30 mouse cellular contexts compared by ENCODE assay signal in genomic region chr2:147086441-147086840, GRCm38 (mm10). TPM values are rescaled to one million over a fixed set of nuclear protein-coding genes. Genes with fewer than 3 reads are reported as not detected.
DNase-seq lines count a peak whose midpoint lies in the region; ATAC-seq and TF ChIP-seq lines count a peak whose summit lies in the region.
"Had no signal": no experiment of that assay in that cellular context is flagged by ENCODE, and none has a peak within 500 bp of the region (broad histone marks: within the 10 kb centered on the region; RNA-seq: fewer than 3 reads in every experiment).

No protein-coding gene starts in this region.

- no peak for TF ChIP-seq POLR2A in brain, embryonic 14.5 days (IDR thresholded peaks at IDR 0.05; ENCODE audit: borderline replicate concordance, extremely low read depth, insufficient read depth, insufficient read length, poor library complexity, severe bottlenecking)

- TF ChIP-seq CTCF in brain, embryonic 14.5 days (IDR thresholded peaks at IDR 0.05; ENCODE audit: borderline replicate concordance, extremely low read depth, insufficient read depth, insufficient read length): no peak

- H3K9ac ChIP-seq in midbrain, embryonic 16.5 days (ENCODE audit: low read depth, low read length): no peak overlapping the region
- H3K9ac ChIP-seq in midbrain, embryonic 14.5 days (replicated peaks; ENCODE audit: low read length): no peak overlapping the region
- H3K9ac ChIP-seq in midbrain, embryonic 13.5 days (replicated peaks): no peak overlapping the region
- H3K9ac ChIP-seq: embryonic facial prominence, embryonic 13.5 days; embryonic facial prominence, embryonic 15.5 days; forebrain, embryonic 12.5 days had no signal

- DNase-seq in midbrain, embryonic 10.5 days (ENCODE audit: low spot score): no peak
- DNase-seq in midbrain, embryonic 14.5 days: peak; percentile 39
- peak; percentile 11 for DNase-seq in Muller cell, postnatal 12 days (ENCODE audit: inconsistent ontology term)
- DNase-seq in brain, embryonic 14.5 days (ENCODE audit: low read depth): peak; percentile 29
- DNase-seq in thymus, postnatal 14 days: no peak
- DNase-seq in layer of hippocampus, adult 8-10 months (ENCODE audit: low spot score in 2 of 2): no peak
- DNase-seq: adrenal gland, adult 8-10 months; adrenal gland, postnatal 14 days; adrenal gland, postnatal 36 days; cerebellum, adult 11 months; cerebellum, adult 18-20 months; cerebellum, adult 8-10 months; cerebellum, adult 9-11 months; cerebellum, postnatal 14 days; cerebellum, postnatal 36 days had no signal

- no peaks in the 10 kb centered on the region for H3K9me3 ChIP-seq in midbrain, embryonic 10.5 days (replicated peaks)
- H3K9me3 ChIP-seq in midbrain, embryonic 16.5 days (replicated peaks; ENCODE audit: control insufficient read depth, low read length, poor library complexity, severe bottlenecking): no peaks in the 10 kb centered on the region
- no peaks in the 10 kb centered on the region for H3K9me3 ChIP-seq in midbrain, embryonic 14.5 days (ENCODE audit: control insufficient read depth, low read length)
- H3K9me3 ChIP-seq in midbrain, embryonic 13.5 days: no peaks in the 10 kb centered on the region
- H3K9me3 ChIP-seq: embryonic facial prominence, embryonic 13.5 days; embryonic facial prominence, embryonic 15.5 days; forebrain, embryonic 10.5 days; forebrain, embryonic 12.5 days had no signal

- H3K27ac ChIP-seq in midbrain, embryonic 10.5 days (replicated peaks): no peak overlapping the region
- H3K27ac ChIP-seq in midbrain, embryonic 16.5 days (ENCODE audit: low read length): no peak overlapping the region
- no peak overlapping the region for H3K27ac ChIP-seq in midbrain, embryonic 14.5 days (replicated peaks; ENCODE audit: low read depth, low read length)
- no peak overlapping the region for H3K27ac ChIP-seq in midbrain, embryonic 13.5 days
- H3K27ac ChIP-seq: embryonic facial prominence, embryonic 13.5 days; embryonic facial prominence, embryonic 15.5 days; forebrain, embryonic 10.5 days; forebrain, embryonic 12.5 days had no signal

- 20% methylated on average over 5 of the region's 5 CpGs for WGBS in midbrain, embryonic 10.5 days
- 16% methylated on average over 5 of the region's 5 CpGs for WGBS in midbrain, embryonic 16.5 days
- 12% methylated on average over 5 of the region's 5 CpGs for WGBS in midbrain, embryonic 14.5 days
- WGBS in midbrain, embryonic 13.5 days: 11% methylated on average over 5 of the region's 5 CpGs

- H3K4me2 ChIP-seq in midbrain, embryonic 16.5 days (ENCODE audit: low read length): no peak overlapping the region
- no peak overlapping the region for H3K4me2 ChIP-seq in midbrain, embryonic 14.5 days (ENCODE audit: low read length)
- H3K4me2 ChIP-seq in midbrain, embryonic 13.5 days (replicated peaks): no peak overlapping the region
- H3K4me2 ChIP-seq: embryonic facial prominence, embryonic 13.5 days; embryonic facial prominence, embryonic 15.5 days; forebrain, embryonic 12.5 days had no signal

- peak overlapping the region; percentile 51; the same call in 1 of the 2 replicates for H3K4me3 ChIP-seq in midbrain, embryonic 10.5 days
- no peak overlapping the region for H3K4me3 ChIP-seq in midbrain, embryonic 16.5 days (ENCODE audit: low read depth, low read length)
- H3K4me3 ChIP-seq in midbrain, embryonic 14.5 days (replicated peaks; ENCODE audit: low read depth, low read length): no peak overlapping the region
- no peak overlapping the region for H3K4me3 ChIP-seq in midbrain, embryonic 13.5 days (replicated peaks)
- H3K4me3 ChIP-seq: embryonic facial prominence, embryonic 13.5 days; embryonic facial prominence, embryonic 15.5 days; erythroblast, embryonic 14.5 days; forebrain, embryonic 10.5 days; forebrain, embryonic 12.5 days had no signal

- H3K4me1 ChIP-seq in midbrain, embryonic 10.5 days: peaks cover 20% of the 10 kb centered on the region
- H3K4me1 ChIP-seq in midbrain, embryonic 16.5 days (ENCODE audit: control insufficient read depth, insufficient read depth, low read length): peaks cover 5% of the 10 kb centered on the region; the same call in 1 of the 2 replicates
- no peaks in the 10 kb centered on the region for H3K4me1 ChIP-seq in midbrain, embryonic 14.5 days (ENCODE audit: control insufficient read depth, insufficient read depth, low read length)
- H3K4me1 ChIP-seq in midbrain, embryonic 13.5 days (replicated peaks): peaks cover 16% of the 10 kb centered on the region

- no peaks in the 10 kb centered on the region for H3K36me3 ChIP-seq in midbrain, embryonic 10.5 days
- H3K36me3 ChIP-seq in midbrain, embryonic 16.5 days (ENCODE audit: control insufficient read depth, insufficient read depth, low read length): no peaks in the 10 kb centered on the region
- H3K36me3 ChIP-seq in midbrain, embryonic 14.5 days (ENCODE audit: control insufficient read depth, insufficient read depth, low read length): no peaks in the 10 kb centered on the region
- H3K36me3 ChIP-seq in midbrain, embryonic 13.5 days: no peaks in the 10 kb centered on the region
- H3K36me3 ChIP-seq: embryonic facial prominence, embryonic 13.5 days; embryonic facial prominence, embryonic 15.5 days; forebrain, embryonic 10.5 days; forebrain, embryonic 12.5 days had no signal

- no peak for ATAC-seq in midbrain, embryonic 16.5 days
- no peak for ATAC-seq in midbrain, embryonic 14.5 days (ENCODE audit: low FRiP score, low TSS enrichment)
- no peak for ATAC-seq in midbrain, embryonic 13.5 days
- ATAC-seq: activated CD4-positive, CD25-positive, alpha-beta regulatory T cell, adult 4 months; forebrain, embryonic 14.5 days; forebrain, embryonic 16.5 days; Patski had no signal

- H3K27me3 ChIP-seq in midbrain, embryonic 10.5 days (ENCODE audit: low read depth, poor library complexity, severe bottlenecking): peaks cover 92% of the 10 kb centered on the region
- H3K27me3 ChIP-seq in midbrain, embryonic 16.5 days (ENCODE audit: control insufficient read depth, insufficient read depth, low read depth, low read length): peaks cover 34% of the 10 kb centered on the region
- peaks cover 71% of the 10 kb centered on the region for H3K27me3 ChIP-seq in midbrain, embryonic 14.5 days (ENCODE audit: control insufficient read depth, insufficient read depth, low read length)
- H3K27me3 ChIP-seq in midbrain, embryonic 13.5 days: peaks cover 73% of the 10 kb centered on the region

RNA-seq across cellular contexts. Expression of gene Nkx2-4, which starts 1.2 kb away (rescaled TPM):
- polyA plus RNA-seq in midbrain, embryonic 10.5 days (2016; fragmentation: Nextera tagmentation; extraction: Ambion mirVana): 1.3 TPM in 2 replicates
- 0.30 and 0.94 TPM in 2 replicates for polyA plus RNA-seq in midbrain, embryonic 16.5 days (2015; fragmentation: Nextera tagmentation; extraction: Ambion mirVana)
- not detected in 2 replicates for polyA plus RNA-seq in midbrain, embryonic 14.5 days (2014; fragmentation: Nextera tagmentation; extraction: Ambion mirVana)
- 0.77 and 1.7 TPM in 2 replicates for polyA plus RNA-seq in midbrain, embryonic 13.5 days (2015; fragmentation: Nextera tagmentation; extraction: Ambion mirVana)
- 2.2 and 2.5 TPM in 2 replicates for polyA plus RNA-seq in brain, embryonic 14.5 days (2012; rRNA removed)
- not detected for total RNA-seq in layer of hippocampus, adult 8-10 months (2022)
- total RNA-seq: adrenal gland, adult 18-20 months; adrenal gland, adult 8-10 months; adrenal gland, postnatal 14 days; adrenal gland, postnatal 36 days; common myeloid progenitor, adult 5-6 weeks; MEL had no signal
- polyA plus RNA-seq: activated CD4-positive, CD25-positive, alpha-beta regulatory T cell, adult 4 months; C2C12; embryonic facial prominence, embryonic 13.5 days; embryonic facial prominence, embryonic 15.5 days; erythroblast, embryonic 14.5 days; Patski had no signal

Comparison
In these comparisons a context has a peak if more than half of its experiments do, and no peak if none do; other contexts are left out.
1. DNase-seq: peak in midbrain, embryonic 14.5 days (single experiment), Muller cell, postnatal 12 days (single experiment) and brain, embryonic 14.5 days (single experiment); none in midbrain, embryonic 10.5 days (single experiment), thymus, postnatal 14 days (single experiment) and layer of hippocampus, adult 8-10 months (0 of 2).